Mouse (Mus musculus): ENCODE data around the gene Itpk1.
A peak's percentile ranks its signal among the peaks of the same experiment; 100 is the strongest.

Gene Itpk1

DNA sequence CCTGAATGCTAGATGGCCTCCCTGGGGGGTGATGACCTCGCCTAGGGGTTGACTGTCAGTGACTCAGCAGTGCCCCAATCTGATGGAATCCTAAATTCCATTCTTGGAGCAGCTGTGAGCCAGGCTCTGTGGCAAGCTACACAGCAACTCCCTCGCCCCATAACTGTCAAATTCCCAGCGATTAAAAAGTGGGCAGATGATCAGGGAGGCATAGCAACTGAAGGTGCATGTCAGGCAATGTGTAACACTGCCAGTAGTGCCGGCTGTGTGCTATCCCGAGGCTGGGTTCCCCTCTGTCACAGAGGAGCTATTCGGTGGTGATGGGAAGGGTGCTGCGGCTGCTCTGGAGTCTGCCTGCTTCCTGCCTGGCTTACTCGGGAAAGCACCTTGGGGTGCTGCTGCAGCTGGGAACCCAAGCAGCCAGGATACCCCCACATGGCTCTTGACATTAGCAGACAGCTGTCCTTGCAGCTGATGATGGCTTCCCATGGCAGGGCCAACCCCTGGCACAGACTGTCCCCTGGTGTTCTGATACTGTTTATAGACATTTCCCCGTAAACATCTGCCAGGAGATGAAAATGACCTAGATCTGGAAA is 118.3 kb downstream of the Itpk1 start:
- DNase-seq, result no peak

DNA sequence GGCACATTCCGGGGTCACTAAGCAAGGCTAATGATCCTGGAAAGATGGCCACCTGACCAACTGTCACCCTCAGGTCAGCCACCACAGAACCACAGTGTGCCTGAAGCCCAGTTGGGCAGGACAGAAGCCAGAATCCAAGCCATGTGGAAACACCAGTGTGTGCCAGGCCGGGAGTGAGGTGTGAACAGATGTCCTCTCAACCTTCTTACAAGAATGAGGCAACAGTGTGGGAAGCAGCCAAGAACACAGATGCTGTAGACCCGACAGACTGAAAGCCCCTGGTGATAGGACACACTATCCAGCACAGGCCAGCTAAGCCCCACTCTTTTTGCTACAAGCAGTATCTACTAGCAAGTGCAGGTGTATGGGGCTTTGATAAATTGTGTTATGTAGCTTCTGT is 119.3 kb downstream of the Itpk1 start:
- DNase-seq, result no peak

DNA sequence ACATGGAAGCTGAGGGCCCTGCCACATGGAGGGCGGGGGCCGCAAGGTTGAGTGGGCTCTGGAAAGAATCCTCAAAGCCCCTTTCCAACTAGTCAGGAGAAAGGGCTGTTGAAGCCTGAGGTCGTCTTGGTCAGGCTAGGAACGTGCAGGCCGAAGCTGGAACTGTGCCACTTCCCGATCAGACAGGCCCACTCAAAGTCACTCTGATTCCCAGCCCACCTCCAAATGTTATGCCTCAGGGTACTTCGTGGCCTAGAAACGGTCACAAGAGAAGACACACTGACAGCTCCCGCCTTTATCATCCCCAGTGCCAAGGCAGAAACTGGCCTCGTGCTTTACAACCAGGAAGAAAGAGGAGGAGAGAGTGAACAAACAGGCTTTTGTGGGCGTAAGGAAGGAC is 122.3 kb downstream of the Itpk1 start:
- DNase-seq, result no peak

DNA sequence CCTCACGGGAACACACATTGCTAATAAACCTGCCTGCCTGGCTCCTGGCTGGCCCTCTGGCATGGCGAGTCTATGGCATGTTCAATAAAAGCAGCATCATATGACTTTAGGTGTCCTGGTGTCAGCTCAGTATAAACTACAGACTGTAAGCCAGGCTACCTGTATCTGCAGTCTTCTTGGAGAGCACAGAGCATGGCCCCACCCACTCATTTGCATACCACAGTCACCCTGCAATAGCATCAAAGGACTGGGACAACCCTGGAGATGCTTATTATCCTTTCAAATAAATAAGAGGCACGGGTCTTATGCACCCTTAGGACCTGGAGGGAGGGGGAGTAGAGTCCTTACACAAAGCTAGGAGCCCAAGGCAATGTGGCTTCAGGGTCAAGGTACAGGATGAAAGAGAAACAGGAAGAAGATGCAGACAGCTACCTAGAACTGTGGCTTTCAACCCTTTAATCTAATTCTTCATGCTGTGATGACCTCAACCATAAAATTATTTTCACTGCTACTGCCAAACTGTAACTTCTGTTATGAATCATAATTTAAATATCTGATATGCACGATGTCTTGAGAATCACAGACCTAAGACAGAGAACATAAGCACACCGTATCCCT is 123.0 kb downstream of the Itpk1 start:
- no peak for DNase-seq

DNA sequence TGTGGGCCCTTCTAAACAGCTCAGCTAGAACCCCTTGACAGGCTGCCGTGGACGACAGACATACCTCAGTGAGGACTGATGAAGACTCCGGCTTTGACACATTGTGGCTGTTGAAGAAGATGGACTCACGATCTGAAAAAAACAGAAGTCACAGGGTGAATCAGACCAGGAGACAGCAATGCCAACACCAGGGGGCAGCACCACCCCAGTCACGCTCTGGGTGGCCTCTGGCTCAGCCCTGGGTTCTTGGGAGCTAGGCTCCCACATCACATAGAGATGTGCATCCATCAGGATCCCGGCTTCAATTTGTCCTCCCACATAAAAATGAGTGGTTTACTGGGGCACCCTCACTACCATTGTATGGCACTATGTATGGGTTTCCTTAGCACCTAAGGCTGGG is 125.7 kb downstream of the Itpk1 start:
- DNase-seq, result peak; percentile 77 to 89

DNA sequence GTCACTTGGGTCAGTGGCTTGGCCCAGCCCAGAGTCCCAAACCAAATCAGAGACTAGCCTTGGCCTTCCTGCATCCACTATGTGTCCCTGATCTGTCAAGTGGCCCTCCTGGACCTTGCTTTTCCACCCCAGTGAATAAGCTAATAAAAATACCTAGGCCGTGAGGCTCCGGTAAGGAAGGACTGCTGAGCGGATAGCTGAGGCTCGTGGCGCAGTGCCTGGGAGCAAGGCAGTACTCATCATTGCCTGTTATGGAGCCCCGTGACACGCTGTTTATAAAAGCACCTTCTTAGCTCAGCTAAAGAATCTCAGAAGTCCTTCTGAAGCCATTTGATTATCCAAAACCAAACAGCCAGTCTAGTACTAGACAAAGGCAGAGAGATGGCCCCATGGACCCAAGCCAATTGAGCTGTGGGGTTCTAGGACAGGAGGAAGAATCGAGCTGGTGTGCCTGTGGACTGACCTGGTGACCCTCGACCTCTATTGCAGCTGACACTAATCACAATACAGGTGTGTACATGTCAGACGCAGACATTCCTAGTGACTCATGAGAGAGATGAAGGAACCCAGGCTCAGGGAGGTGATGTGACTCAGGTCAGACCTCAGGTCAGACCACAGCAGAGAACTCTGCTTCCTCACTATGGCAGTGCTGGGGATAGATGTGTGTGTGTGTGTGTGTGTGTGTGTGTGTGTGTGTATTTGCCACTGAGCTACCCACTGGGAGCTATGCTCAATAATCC is 127.9 kb downstream of the Itpk1 start:
- no peak for DNase-seq

DNA sequence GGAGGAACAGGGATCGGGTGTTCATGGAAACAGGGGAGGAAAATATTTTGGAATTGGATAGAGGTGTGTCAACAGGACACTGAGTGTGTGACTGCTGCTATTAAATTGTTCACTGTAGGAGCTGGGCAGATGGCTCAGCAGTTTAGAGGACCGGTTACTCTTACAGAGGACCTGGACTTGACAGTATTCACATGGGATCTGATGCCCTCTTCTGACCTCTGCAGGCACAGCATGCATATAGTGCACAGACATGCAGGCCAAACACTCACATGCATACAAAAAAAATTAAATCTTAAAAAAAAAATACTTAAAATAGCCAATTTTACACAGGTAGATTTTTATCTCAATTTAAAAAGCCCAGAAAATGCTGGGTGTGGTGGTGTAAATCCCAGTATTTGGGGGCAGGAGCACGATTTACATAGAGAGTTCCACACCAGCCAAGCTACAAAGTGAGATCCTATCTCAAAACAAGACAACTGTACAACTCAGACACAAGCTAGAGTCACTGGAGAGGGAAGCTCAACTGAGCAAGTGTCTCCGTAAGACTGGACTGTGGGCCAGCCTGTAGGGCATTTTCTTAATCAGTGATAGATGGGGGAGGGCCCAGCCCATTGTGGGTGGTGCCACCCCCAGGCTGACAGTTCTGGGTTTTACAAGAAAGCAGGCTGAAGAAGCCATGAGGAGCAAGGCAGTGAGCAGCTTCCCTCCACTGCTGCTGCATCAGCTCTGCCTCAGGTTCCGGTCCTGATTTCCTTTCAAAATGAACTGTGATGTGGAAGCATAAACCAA is 129.0 kb downstream of the Itpk1 start:
- peak; percentile 61 to 62 for DNase-seq

DNA sequence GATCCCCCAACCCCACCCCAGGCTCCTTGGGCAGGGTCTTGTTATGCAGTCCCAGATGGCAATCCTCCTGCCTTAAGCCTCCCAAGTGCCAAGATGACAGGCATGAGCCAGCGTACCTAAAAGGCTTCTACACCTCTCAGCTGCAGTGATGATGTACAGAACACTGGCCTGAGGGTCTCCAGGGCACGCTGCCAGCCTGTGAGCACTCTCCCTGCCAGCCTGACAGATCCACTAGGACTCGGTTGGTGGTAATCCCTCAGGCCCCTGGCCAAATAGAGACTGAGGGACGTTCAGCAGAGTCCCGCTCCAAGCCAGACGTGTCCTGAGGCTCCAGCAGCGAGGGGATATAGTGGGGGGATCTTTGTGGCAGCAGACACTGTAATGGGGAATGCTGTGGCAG is 131.7 kb downstream of the Itpk1 start:
- DNase-seq, result no peak

DNA sequence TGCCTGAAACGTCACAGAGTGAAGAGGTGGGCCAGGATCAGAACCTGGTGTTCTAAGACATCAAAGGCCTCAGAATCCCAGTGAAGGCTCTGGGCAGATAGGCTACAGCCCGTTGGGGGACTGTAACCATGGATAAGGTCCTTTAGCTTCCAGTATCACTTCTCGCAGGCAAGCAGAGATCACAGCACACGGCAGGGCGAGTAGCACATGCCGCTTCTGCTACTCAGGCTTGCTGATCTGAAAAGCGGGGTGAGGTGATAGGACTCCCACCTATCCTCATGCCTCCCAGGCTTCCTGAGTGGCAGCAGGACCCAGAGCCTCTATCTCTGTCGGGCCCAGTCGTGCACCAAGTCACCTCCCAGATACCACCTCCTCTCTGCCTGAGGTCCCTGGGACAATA is 133.1 kb downstream of the Itpk1 start:
- DNase-seq, result no peak

DNA sequence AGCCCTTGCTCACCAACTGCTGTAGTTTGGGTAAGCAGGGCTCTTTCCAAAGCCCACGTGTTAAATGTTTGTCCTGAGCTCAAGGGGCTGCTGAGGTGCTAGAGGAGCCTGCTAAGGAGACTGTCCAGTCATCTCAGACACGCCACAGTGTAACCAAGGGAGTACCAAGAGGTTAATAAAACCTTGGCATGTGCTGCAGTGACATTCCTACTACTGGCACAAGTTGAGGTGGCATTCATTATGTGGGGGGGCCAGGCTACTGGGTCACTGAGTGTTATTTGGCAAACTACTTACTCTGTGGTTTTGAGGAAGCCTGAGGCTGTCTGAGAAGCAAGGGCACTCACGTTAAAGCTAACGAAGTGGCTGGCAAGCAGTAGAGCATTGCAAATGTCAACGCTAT is 134.0 kb downstream of the Itpk1 start:
- DNase-seq, result no peak

DNA sequence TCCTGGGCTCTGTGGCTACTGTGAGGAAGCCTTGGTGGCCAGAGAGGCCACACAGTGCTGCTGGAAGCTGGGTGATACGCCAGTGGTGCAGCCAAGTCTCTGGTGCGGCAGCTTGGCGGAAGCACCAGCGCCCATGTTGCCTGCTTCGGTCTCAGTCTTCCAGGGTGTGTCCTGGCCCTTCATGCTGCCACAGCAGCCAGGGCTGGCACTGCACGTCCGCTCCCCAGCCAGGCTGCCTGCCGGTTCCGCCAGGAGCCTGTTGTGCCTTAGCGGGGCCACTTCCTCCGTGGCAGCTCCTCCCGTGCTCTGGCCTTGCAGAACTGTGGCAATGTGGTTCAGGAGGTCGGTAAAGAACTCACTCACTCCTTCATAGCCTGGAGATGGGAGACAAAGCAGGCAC is 134.6 kb downstream of the Itpk1 start:
- DNase-seq, result no peak

DNA sequence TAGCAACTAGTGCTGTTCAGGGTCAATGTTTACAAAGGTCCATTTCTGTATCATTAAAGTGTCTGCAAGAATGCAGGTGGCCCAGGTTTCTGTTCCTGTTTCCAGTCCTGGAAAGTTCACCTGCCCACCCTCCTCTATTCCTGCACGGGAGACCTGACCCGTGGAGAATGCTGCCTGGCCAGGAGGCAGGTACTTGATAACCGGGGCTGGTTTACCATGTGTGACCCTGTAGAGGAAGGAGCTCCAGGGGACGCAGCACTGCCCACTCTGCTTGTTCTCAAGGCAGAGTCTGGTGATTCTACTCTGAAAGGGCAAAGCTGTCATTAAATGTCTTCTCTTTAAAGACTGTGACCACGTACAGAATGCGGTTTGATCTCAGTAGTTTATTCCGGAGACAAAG is 136.5 kb downstream of the Itpk1 start:
- no peak for DNase-seq

DNA sequence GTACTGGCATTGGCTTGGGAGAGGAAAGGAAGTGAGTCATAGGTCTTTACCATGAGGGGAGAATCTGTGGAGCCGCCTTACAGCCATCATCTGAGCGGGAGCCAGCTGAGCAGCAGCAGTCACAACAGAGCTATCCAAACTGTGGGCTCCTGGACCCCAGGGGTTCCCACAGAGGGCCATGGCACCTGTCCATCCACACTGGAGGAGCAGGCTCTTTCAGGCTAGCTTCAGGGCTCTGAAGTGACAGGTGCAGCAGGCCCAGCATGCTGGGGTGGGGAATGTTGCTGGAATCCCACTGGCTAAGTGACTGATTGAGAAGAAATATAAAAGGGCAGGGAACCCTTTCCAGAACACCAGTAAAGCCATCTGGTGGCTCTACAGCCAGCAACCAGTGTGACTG is 137.8 kb downstream of the Itpk1 start:
- no peak for DNase-seq

DNA sequence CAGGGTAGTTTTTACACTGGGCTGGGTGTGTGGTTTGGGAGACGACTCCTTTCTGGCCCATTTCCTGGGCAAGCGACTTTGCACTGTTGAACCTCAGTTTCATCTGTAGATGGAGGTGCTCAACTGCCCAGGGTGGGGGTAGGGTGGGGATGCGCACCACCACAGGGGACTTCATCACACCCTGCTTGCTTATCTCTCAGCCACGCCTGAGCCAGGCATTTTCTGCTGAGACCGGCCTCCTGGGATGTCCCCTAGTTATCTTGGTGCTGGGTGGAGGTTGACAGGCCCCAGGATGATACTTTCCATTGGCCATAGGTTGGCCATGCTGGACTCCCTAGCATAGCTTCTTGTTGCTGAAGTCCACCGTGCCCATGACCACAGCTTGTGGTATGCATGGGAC is 139.6 kb downstream of the Itpk1 start:
- DNase-seq, result no peak

DNA sequence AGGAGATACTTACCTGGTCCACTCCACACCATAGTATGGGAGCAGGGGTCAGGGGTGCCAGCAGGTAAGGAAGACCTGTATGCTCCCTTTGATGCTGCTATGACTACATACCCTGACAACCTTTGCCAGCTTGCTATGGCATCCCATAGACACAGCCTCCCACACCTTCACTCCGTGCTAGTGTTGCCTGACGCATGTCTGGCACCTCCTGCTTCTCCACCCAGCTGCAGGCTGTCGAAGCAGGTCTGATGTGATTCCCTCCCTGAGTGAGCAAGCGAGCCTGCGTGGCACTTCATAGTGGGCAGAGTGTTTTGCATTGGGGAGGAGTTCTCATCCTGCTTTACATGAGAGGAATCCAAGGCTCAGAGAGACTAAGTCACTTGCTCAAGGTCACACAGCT is 147.4 kb downstream of the Itpk1 start:
- DNase-seq, result no peak

DNA sequence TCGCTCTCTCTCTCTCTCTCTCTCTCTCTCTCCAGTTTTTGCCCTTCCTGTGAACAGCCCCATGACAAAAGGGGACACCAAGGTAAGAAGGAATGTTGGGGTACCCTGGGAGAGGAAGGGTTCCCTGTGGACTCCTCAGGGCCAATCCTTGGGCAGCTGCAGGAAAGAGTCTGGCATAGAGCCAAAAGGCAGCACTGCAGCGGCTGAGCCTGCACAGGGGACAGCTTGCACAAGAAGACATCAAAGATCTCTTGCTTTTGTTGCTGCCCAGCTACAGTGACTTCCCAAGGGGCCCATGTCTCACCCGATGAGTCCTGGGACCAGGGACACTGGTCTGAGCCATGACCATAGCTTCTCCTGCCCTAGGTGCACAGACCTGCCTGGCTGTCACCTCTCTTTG is 148.9 kb downstream of the Itpk1 start:
- no peak for DNase-seq

DNA sequence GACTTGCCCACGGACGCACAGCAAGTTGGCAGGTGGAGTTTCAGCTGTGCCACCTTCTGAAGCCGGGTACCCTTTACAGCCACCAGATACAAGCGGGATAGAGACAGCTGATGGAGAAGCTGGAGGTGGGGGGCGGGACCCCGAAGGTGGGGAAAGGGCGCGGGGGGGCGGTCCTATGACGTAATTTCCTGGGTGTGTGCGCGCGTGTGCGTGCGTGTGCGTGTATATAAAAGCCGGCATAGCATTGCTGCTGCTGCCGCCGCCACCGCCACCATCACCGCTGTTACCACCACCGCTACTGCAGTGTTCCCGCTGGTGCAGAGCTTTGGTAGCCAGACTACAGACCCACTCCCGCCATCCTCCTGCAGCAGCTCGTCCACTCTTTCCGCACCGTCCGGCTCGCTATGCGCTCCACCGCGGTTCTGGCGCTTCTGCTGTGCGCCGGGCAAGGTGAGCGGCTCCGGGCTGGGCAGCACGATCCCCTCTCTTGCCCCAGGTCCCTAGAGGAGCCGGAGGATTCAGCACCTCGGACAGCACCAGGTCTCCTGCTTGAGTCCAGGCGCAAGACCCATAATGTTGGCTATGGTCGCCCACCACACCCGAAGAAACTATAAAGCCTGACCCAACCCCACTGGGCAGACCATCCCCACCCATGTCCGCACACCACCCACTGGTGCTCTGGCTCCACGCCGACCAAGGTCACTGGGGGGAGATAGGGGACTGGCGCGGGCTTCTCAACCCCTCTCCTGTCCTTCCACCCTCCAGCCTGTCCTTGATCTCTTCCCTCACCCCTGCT is 149.8 kb downstream of the Itpk1 start, which contains the start of gene Chga:
Chga (plus strand) TSS at position 249 of the 796 bp plus-strand sequence.
- DNase-seq, result peak; percentile 82 to 90

DNA sequence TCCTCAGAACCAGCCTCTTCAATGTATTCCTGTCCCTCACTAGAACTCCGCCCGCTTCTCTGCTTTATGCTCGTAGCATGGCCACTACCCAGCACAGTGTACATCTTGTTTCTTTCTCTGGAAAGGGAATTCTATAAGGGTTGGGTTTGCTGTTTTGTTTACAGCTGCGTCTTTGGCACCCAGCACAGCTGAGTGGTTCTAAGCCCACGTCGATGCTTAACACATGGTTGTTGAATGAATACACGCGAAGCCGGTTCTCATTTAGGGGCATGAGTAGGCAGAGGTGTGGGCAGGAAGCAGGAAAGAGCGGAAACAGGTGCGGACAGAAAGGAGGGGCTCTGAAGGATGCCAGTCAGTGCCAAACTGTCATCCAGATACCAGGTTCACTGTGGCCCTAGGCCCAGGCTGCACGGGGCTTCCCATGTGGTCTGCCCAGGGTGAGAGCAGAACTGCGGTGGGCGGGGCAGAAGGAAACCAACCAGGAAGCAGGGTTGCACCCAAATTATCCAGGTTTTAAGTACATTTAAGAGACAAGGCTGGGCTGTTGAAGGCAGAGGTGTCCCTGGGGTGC is 150.9 kb downstream of the Itpk1 start:
- no peak for DNase-seq

DNA sequence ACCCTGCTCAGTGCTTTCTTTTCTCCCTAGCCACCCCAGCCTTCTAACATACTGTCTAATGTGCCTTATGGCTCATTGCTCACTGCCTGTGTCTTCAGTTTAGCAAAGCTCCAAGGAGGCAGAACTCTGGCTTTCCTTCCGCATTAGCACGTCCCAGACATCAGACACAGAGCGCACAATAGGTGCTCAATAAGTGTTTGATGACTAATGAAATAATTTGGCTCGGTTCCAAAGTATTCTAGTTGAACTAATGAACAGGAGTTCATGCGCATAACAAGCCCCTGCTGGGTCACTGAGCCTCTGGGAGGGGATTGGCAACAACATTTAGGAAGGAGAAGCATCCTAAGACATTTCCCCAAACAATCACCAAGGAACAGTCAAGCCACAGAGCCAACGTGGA is 152.7 kb downstream of the Itpk1 start:
- DNase-seq, result no peak

DNA sequence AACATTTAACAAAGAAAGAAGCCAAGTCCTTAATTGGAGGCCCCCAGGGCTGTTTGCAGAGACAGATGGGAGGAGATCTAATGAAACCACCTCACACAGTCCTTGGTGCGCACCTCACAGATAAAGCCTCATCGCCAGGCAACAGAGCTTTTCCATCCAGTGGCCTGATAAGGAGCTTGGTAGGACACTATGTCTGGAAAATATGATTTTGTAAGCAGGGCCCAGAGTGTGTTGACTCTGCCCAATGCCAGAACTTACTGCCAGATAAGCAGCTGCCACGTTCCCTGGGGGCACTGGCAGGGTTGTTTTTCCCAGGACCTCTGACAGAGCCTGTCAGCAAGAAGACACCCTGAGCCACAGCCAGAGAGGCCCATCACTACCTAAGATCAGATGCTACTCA is 153.5 kb downstream of the Itpk1 start:
- DNase-seq, result no peak

DNA sequence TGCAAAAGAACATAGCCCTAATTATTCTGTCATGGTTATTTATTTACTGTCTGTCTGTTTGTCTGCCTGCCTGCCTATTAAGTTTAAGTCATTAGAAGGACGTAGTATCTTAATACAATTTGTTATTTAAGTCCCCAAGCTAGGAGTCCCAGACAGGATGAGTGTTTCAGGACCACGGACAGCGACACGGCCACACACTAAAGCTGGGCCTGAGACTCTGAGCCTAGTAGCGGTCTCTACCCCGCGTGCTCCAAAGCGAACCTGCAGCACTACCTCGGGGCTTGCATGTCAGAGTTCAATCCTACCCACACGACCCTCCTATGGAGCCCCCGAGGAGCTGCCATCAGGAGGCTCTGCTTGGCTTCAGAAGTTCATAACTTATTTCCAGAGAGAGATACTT is 154.2 kb downstream of the Itpk1 start:
- DNase-seq, result peak; percentile 79 to 90

DNA sequence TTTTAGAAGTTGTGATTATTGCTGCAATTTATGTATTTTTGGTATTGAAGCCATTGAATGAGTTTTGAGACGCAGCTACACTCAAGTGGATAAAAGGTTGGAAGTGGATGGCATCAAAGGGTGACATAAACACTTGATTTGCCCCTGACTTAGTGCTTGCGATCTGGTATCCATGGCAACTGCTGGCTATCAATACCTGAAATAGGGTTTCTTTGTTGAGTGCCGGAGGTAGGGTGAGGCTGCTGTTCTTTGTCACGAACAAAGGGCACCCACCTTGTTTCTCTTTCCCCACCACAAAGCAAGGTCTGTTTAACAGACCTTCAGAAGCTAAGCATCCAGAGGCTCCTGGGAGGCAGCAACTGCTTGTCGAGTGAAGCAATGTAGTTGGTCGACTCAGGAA is 159.6 kb downstream of the Itpk1 start:
- DNase-seq, result no peak
